Mouse (Mus musculus): ENCODE results near the gene Tet2. TPM values are rescaled to one million over a fixed set of nuclear protein-coding genes. Genes with fewer than 3 reads are reported as not detected.

Gene Tet2
- polyA plus RNA-seq, 2 experiments: 15.9 to 17.7 TPM

DNA sequence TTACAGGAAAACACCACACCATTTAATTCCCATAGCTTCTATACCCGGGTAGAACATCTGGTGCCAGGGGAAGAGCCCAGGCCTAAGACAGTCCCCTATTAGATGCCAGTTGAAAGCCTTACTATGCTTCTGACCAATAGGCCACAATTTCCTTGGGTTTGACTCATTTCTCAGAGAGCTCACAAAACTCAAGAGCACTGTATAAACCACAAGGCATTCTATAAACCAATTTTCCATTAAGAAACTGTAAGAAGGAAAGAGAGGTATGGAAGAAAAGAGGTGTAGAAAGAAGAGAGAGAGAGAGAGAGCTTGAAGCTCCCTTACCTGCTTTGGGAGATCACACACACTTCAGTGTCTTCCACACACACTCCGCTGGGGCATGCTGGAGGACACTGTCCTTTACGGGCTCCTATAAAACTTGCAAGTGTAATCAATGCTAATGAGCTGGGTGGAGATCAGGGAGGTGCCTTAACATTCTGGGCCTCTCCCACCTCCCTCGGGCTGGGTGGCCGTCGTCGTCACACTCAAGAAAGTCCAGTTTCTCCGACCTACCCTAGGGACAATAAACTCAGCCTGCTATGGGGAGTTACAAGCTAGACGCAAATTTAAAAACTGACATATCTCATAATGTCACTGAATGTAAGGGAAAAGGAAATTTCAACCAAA is 38.5 kb downstream of the Tet2 start:
- Histone ChIP-seq H3K9ac (ENCODE audit: low read depth, low read length, severe bottlenecking) (no peak overlapping the region), H3K4me3 (replicated peaks; ENCODE audit: low read length) (no peak overlapping the region), H3K4me2 (replicated peaks; ENCODE audit: low read depth, low read length, severe bottlenecking) (no peak overlapping the region), H3K27ac (replicated peaks; ENCODE audit: low read depth, low read length) (no peak overlapping the region), H3K27me3 (ENCODE audit: control insufficient read depth, insufficient read depth, low read length) (no peaks in the 10 kb centered on the region), H3K36me3 (ENCODE audit: control insufficient read depth, insufficient read depth, low read length) (peaks cover 6% of the 10 kb centered on the region), H3K9me3 (ENCODE audit: control insufficient read depth, low read length) (no peaks in the 10 kb centered on the region), H3K4me1 (ENCODE audit: control insufficient read depth, insufficient read depth, low read length) (no peaks in the 10 kb centered on the region)
- no peak for DNase-seq (ENCODE audit: low spot score)
- ATAC-seq (ENCODE audit: low FRiP score, low read depth): no peak
- no peak for TF ChIP-seq POLR2A (IDR thresholded peaks at IDR 0.05; ENCODE audit: borderline replicate concordance, extremely low read depth, insufficient read depth, insufficient read length)
- 46% methylated on average over 9 of the region's 9 CpGs for WGBS

DNA sequence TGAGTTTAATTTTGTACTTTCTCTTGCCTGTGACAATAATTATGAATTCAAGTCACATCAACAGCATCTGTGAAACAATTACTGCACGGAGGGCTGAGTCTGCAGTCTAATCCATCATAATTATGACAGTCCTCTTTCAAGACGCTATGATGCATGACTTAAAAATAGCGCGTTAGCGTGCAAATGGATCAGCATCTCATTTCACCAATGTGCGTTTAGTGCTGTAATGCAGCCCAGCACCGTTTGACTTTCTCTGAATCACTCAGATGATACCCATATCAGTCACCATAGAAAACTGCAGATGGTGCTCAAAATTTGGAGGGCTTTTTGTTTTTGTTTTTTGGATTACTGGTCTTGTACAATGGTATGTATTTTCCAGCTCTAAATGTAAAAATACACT is 48.0 kb downstream of the Tet2 start:
- Histone ChIP-seq H3K4me3 (replicated peaks; ENCODE audit: low read length) (no peak overlapping the region), H3K27ac (replicated peaks; ENCODE audit: low read depth, low read length) (no peak overlapping the region), H3K9ac (ENCODE audit: low read depth, low read length, severe bottlenecking) (no peak overlapping the region), H3K4me1 (ENCODE audit: control insufficient read depth, insufficient read depth, low read length) (no peaks in the 10 kb centered on the region), H3K36me3 (ENCODE audit: control insufficient read depth, insufficient read depth, low read length) (no peaks in the 10 kb centered on the region), H3K4me2 (replicated peaks; ENCODE audit: low read depth, low read length, severe bottlenecking) (no peak overlapping the region), H3K9me3 (ENCODE audit: control insufficient read depth, low read length) (no peaks in the 10 kb centered on the region), H3K27me3 (ENCODE audit: control insufficient read depth, insufficient read depth, low read length) (no peaks in the 10 kb centered on the region)
- WGBS: 83% methylated on average over 7 of the region's 7 CpGs
- DNase-seq (ENCODE audit: low spot score): no peak
- no peak for ATAC-seq (ENCODE audit: low FRiP score, low read depth)
- no peak for TF ChIP-seq POLR2A (IDR thresholded peaks at IDR 0.05; ENCODE audit: borderline replicate concordance, extremely low read depth, insufficient read depth, insufficient read length)

DNA sequence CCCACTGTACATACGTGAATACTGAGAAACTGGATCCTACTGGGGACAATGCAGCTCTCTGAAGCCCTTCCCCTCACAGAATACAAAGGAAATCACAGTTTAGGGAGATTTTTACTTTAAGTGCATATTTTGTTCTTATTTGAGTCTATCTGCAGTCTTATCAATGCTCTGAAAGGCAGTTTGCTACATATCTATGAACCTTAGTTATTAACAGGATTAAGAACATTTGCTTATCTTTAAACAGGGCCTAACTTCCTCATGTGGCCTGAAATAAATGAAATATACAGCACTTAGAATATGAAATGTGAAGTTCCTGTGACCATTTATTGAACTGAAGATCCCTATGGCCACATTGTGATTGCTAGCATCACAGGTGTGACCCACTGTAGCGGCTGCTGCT is 53.6 kb downstream of the Tet2 start:
- no peak for TF ChIP-seq POLR2A (IDR thresholded peaks at IDR 0.05; ENCODE audit: borderline replicate concordance, extremely low read depth, insufficient read depth, insufficient read length)
- no peak overlapping the region for H3K4me2 ChIP-seq (replicated peaks; ENCODE audit: low read depth, low read length, severe bottlenecking)
- no peaks in the 10 kb centered on the region for H3K4me1 ChIP-seq (ENCODE audit: control insufficient read depth, insufficient read depth, low read length)
- ATAC-seq (ENCODE audit: low FRiP score, low read depth) (no peak), DNase-seq (ENCODE audit: low spot score) (no peak)
- 92% methylated on average over 2 of the region's 2 CpGs for WGBS
- no peak overlapping the region for H3K9ac ChIP-seq (ENCODE audit: low read depth, low read length, severe bottlenecking)
- H3K36me3 ChIP-seq (ENCODE audit: control insufficient read depth, insufficient read depth, low read length): peaks cover 24% of the 10 kb centered on the region
- no peaks in the 10 kb centered on the region for H3K9me3 ChIP-seq (ENCODE audit: control insufficient read depth, low read length)
- no peak overlapping the region for H3K27ac ChIP-seq (replicated peaks; ENCODE audit: low read depth, low read length)
- H3K27me3 ChIP-seq (ENCODE audit: control insufficient read depth, insufficient read depth, low read length): no peaks in the 10 kb centered on the region
- no peak overlapping the region for H3K4me3 ChIP-seq (replicated peaks; ENCODE audit: low read length)

DNA sequence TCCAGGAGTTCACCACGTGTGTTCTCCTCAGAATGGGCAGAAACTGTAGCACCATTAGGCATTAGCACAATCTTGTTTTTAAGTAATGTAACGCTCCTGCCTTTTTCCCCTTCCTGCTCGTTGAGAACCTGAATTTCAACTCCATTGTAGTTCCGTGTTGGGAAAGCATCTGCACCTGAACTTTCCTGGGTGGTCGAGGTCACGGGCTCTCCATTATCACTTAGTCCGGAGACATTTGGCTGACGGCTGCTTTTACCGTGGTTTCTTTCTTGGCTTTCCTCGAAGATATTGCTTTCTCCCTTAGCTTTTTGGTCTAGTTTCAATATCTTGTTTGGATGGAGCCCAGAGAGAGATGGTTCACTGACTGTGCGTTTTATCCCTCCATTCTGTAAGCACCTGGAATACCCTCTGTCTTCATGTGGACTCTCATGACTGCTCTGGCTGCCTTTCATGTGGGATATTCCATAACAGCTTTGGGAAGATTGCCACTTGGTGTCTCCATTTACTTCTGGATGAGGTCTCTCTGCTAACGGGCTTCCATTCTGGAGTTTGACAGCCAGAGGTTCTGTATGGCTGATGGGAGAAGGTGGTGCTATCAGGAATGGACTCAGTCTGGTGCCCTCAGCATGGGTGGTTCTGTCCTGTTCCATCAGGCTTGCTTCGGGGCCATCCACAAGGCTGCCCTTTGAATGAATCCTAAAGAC is 56.8 kb downstream of the Tet2 start:
- H3K4me2 ChIP-seq (replicated peaks; ENCODE audit: low read depth, low read length, severe bottlenecking): no peak overlapping the region
- no peak overlapping the region for H3K27ac ChIP-seq (replicated peaks; ENCODE audit: low read depth, low read length)
- DNase-seq (ENCODE audit: low spot score) (no peak), ATAC-seq (ENCODE audit: low FRiP score, low read depth) (no peak)
- no peak for TF ChIP-seq POLR2A (IDR thresholded peaks at IDR 0.05; ENCODE audit: borderline replicate concordance, extremely low read depth, insufficient read depth, insufficient read length)
- H3K4me3 ChIP-seq (replicated peaks; ENCODE audit: low read length): no peak overlapping the region
- no peak overlapping the region for H3K9ac ChIP-seq (ENCODE audit: low read depth, low read length, severe bottlenecking)
- H3K4me1 ChIP-seq (ENCODE audit: control insufficient read depth, insufficient read depth, low read length): no peaks in the 10 kb centered on the region
- WGBS: 88% methylated on average over 13 of the region's 13 CpGs
- H3K9me3 ChIP-seq (ENCODE audit: control insufficient read depth, low read length): no peaks in the 10 kb centered on the region
- peaks cover 51% of the 10 kb centered on the region for H3K36me3 ChIP-seq (ENCODE audit: control insufficient read depth, insufficient read depth, low read length)
- H3K27me3 ChIP-seq (ENCODE audit: control insufficient read depth, insufficient read depth, low read length): no peaks in the 10 kb centered on the region

DNA sequence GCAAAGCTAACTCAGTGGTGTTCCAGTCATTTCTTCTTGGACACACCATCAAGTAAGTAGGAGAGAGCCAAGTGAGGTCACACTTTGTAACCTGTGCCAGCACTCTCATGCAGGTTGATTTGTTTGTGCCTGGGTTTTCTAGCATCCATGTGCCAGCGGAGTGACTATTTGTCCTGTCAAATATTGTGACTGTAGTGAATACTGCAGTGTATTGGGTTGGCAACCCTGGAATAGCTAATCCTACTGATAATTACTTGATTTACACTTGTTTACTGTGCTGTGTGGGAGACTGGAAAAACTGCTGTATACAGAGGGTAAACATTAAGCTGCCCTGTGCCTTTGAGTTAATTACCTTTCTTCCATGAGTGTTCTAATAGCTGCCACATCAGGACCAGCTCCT is 62.1 kb downstream of the Tet2 start:
- H3K9ac ChIP-seq (ENCODE audit: low read depth, low read length, severe bottlenecking): no peak overlapping the region
- no peaks in the 10 kb centered on the region for H3K4me1 ChIP-seq (ENCODE audit: control insufficient read depth, insufficient read depth, low read length)
- no peaks in the 10 kb centered on the region for H3K9me3 ChIP-seq (ENCODE audit: control insufficient read depth, low read length)
- DNase-seq (ENCODE audit: low spot score) (no peak), ATAC-seq (ENCODE audit: low FRiP score, low read depth) (no peak)
- WGBS: 90% methylated on average over 1 of the region's 1 CpGs
- H3K36me3 ChIP-seq (ENCODE audit: control insufficient read depth, insufficient read depth, low read length): peaks cover 72% of the 10 kb centered on the region
- H3K27ac ChIP-seq (replicated peaks; ENCODE audit: low read depth, low read length): no peak overlapping the region
- H3K4me2 ChIP-seq (replicated peaks; ENCODE audit: low read depth, low read length, severe bottlenecking): no peak overlapping the region
- H3K4me3 ChIP-seq (replicated peaks; ENCODE audit: low read length): no peak overlapping the region
- no peaks in the 10 kb centered on the region for H3K27me3 ChIP-seq (ENCODE audit: control insufficient read depth, insufficient read depth, low read length)
- no peak for TF ChIP-seq POLR2A (IDR thresholded peaks at IDR 0.05; ENCODE audit: borderline replicate concordance, extremely low read depth, insufficient read depth, insufficient read length)

All from limb, embryonic 14.5 days (tissue).